Mouse (Mus musculus) limb, embryonic 10.5 days (tissue): Measurements from ENCODE around the gene Fam227a. TPM values are rescaled to one million over a fixed set of nuclear protein-coding genes. Genes with fewer than 3 reads are reported as not detected.

Experiments used
- DNase-seq: peaks from one replicate; pipeline ENCODE4 v3.0.0-alpha.2; 2017; ENCODE audit warnings: low spot score
- H3K27ac ChIP-seq: fragments of 300-500 bp; sonication (generic); 2 replicates; pipeline ENCODE4 v1.5.1; 2016; ENCODE audit warnings: mild to moderate bottlenecking
- H3K27me3 ChIP-seq: fragments of 300-500 bp; sonication (generic); 2 replicates; pipeline ENCODE4 v1.6.1; 2016; ENCODE audit warnings: low read depth, mild to moderate bottlenecking; ENCODE audit not compliant: poor library complexity, severe bottlenecking
- H3K36me3 ChIP-seq: fragments of 300-500 bp; sonication (generic); 2 replicates; pipeline ENCODE4 v1.6.1; 2016; ENCODE audit warnings: mild to moderate bottlenecking, moderate library complexity
- H3K4me1 ChIP-seq: fragments of 300-500 bp; sonication (generic); 2 replicates; pipeline ENCODE4 v1.6.1; 2016
- H3K4me3 ChIP-seq: fragments of 300-500 bp; sonication (generic); 2 replicates; pipeline ENCODE4 v1.5.1; 2016; ENCODE audit warnings: mild to moderate bottlenecking, moderate library complexity
- H3K9me3 ChIP-seq: fragments of 300-500 bp; sonication (generic); replicated peaks from 2 replicates; pipeline ENCODE4 v1.6.1; 2016; ENCODE audit warnings: mild to moderate bottlenecking
- WGBS: fragments of 180-500 bp; shearing (Covaris S2); methylation state at CpG from one replicate; pipeline ENCODE4 v1.1.7; 2016; 5-methylcytosine and 5-hydroxymethylcytosine counted together
- polyA plus RNA-seq: library from polyadenylated mRNA; unstranded; fragments of >200 nt; fragmentation: Nextera tagmentation; extraction: Ambion mirVana; gene quantifications from 2 replicates; pipeline ENCODE4 v1.2.1, GENCODE M21; 2016

The Fam227a gene
- polyA plus RNA-seq, 1 experiment from 2014 or later, result 2.1 TPM

- Histone ChIP-seq H3K4me3 (peak overlapping the region; percentile 79), H3K9me3 (no peaks in the 10 kb centered on the region), H3K36me3 (peaks cover 12% of the 10 kb centered on the region), H3K27ac (peak overlapping the region; percentile 47; the same call in 1 of the 2 replicates), H3K27me3 (no peaks in the 10 kb centered on the region), H3K4me1 (peaks cover 65% of the 10 kb centered on the region)
- no peak for DNase-seq
- WGBS, result 17% methylated on average over 24 of the region's 24 CpGs
These were observed 31.1 kb upstream of the Fam227a start for GRCm38 (mm10) chr15:79689662-79690425.

- WGBS, result 5% methylated on average over 8 of the region's 8 CpGs
- DNase-seq, result no peak
- H3K27me3 ChIP-seq, result no peaks in the 10 kb centered on the region
- H3K27ac ChIP-seq, result peak overlapping the region; percentile 95
- no peaks in the 10 kb centered on the region for H3K9me3 ChIP-seq
- peaks cover 69% of the 10 kb centered on the region for H3K4me1 ChIP-seq
- peaks cover 4% of the 10 kb centered on the region; the same call in 1 of the 2 replicates for H3K36me3 ChIP-seq
- H3K4me3 ChIP-seq, result peak overlapping the region; percentile 92
These were observed 29.7 kb upstream of the Fam227a start for GRCm38 (mm10) chr15:79688268-79688956.

GRCm38 (mm10) chr15:79687646-79688267 lies 29.0 kb upstream of the Fam227a start, which contains the start of gene Josd1:
Gene Josd1 (minus strand): TSS chr15:79687919.
- Histone ChIP-seq H3K4me1 (peaks cover 73% of the 10 kb centered on the region), H3K27ac (peak within 1 kb of the TSS; percentile 95), H3K9me3 (no peaks in the 10 kb centered on the region), H3K27me3 (no peaks in the 10 kb centered on the region), H3K36me3 (peaks cover 8% of the 10 kb centered on the region; the same call in 1 of the 2 replicates), H3K4me3 (peak within 1 kb of the TSS; percentile 92)
- WGBS, result under 1% methylated on average over 72 of the region's 72 CpGs
- peak; percentile 98 for DNase-seq

- Histone ChIP-seq H3K4me3 (peak overlapping the region; percentile 92), H3K36me3 (peaks cover 10% of the 10 kb centered on the region), H3K27ac (peak overlapping the region; percentile 95), H3K27me3 (no peaks in the 10 kb centered on the region), H3K9me3 (no peaks in the 10 kb centered on the region), H3K4me1 (peaks cover 69% of the 10 kb centered on the region)
- WGBS, result under 1% methylated on average over 27 of the region's 33 CpGs
- peak; percentile 78 for DNase-seq
These were observed 28.4 kb upstream of the Fam227a start for GRCm38 (mm10) chr15:79687175-79687574.

GRCm38 (mm10) chr15:79686046-79686869 lies 27.5 kb upstream of the Fam227a start:
- H3K4me1 ChIP-seq, result peaks cover 59% of the 10 kb centered on the region
- H3K27ac ChIP-seq, result peak overlapping the region; percentile 95
- no peak for DNase-seq
- H3K4me3 ChIP-seq, result peak overlapping the region; percentile 92
- H3K27me3 ChIP-seq, result no peaks in the 10 kb centered on the region
- WGBS, result 28% methylated on average over 15 of the region's 15 CpGs
- no peaks in the 10 kb centered on the region for H3K9me3 ChIP-seq
- peaks cover 14% of the 10 kb centered on the region for H3K36me3 ChIP-seq

- Histone ChIP-seq H3K27ac (0 out of 2 replicates have a peak overlapping the region, but pooled peaks have one; percentile 55), H3K4me1 (peaks cover 58% of the 10 kb centered on the region), H3K4me3 (peak overlapping the region; percentile 92), H3K27me3 (no peaks in the 10 kb centered on the region), H3K9me3 (no peaks in the 10 kb centered on the region), H3K36me3 (peaks cover 17% of the 10 kb centered on the region)
- DNase-seq, result no peak
- WGBS, result 28% methylated on average over 6 of the region's 6 CpGs
These were observed 26.4 kb upstream of the Fam227a start for GRCm38 (mm10) chr15:79685141-79685641.

- 88% methylated on average over 6 of the region's 6 CpGs for WGBS
- H3K27ac ChIP-seq, result no peak overlapping the region
- peak overlapping the region; percentile 92 for H3K4me3 ChIP-seq
- no peak for DNase-seq
- no peaks in the 10 kb centered on the region for H3K9me3 ChIP-seq
- H3K4me1 ChIP-seq, result peaks cover 53% of the 10 kb centered on the region
- no peaks in the 10 kb centered on the region for H3K27me3 ChIP-seq
- peaks cover 20% of the 10 kb centered on the region for H3K36me3 ChIP-seq
These were observed 25.9 kb upstream of the Fam227a start for GRCm38 (mm10) chr15:79684616-79685015.

GRCm38 (mm10) chr15:79683707-79684465 lies 25.1 kb upstream of the Fam227a start:
- Histone ChIP-seq H3K27me3 (no peaks in the 10 kb centered on the region), H3K4me3 (peak overlapping the region; percentile 92; the same call in 1 of the 2 replicates), H3K36me3 (peaks cover 27% of the 10 kb centered on the region), H3K9me3 (no peaks in the 10 kb centered on the region), H3K4me1 (peaks cover 46% of the 10 kb centered on the region), H3K27ac (no peak overlapping the region)
- no peak for DNase-seq
- 81% methylated on average over 19 of the region's 19 CpGs for WGBS

- WGBS, result 92% methylated on average over 6 of the region's 6 CpGs
- H3K9me3 ChIP-seq, result no peaks in the 10 kb centered on the region
- no peak overlapping the region for H3K27ac ChIP-seq
- no peak overlapping the region for H3K4me3 ChIP-seq
- H3K4me1 ChIP-seq, result peaks cover 39% of the 10 kb centered on the region
- H3K27me3 ChIP-seq, result no peaks in the 10 kb centered on the region
- DNase-seq, result no peak
- peaks cover 29% of the 10 kb centered on the region for H3K36me3 ChIP-seq
These were observed 24.4 kb upstream of the Fam227a start for GRCm38 (mm10) chr15:79683146-79683545.

GRCm38 (mm10) chr15:79681973-79682372 lies 23.2 kb upstream of the Fam227a start:
- Histone ChIP-seq H3K4me1 (peaks cover 39% of the 10 kb centered on the region), H3K9me3 (no peaks in the 10 kb centered on the region), H3K27ac (no peak overlapping the region), H3K27me3 (no peaks in the 10 kb centered on the region), H3K36me3 (peaks cover 41% of the 10 kb centered on the region), H3K4me3 (no peak overlapping the region)
- WGBS, result 87% methylated on average over 4 of the region's 4 CpGs
- no peak for DNase-seq

GRCm38 (mm10) chr15:79677936-79678335 lies 19.2 kb upstream of the Fam227a start:
- Histone ChIP-seq H3K36me3 (peaks cover 73% of the 10 kb centered on the region), H3K4me1 (0 out of 2 replicates have a peak, but pooled peaks cover 3% of the 10 kb centered on the region), H3K4me3 (no peak overlapping the region), H3K27me3 (no peaks in the 10 kb centered on the region), H3K9me3 (no peaks in the 10 kb centered on the region), H3K27ac (no peak overlapping the region)
- no peak for DNase-seq
- 96% methylated on average over 2 of the region's 2 CpGs for WGBS
